Mouse (Mus musculus) layer of hippocampus, adult 9-10 months (tissue): ENCODE results near the gene Prkce.

Experiments used
- DNase-seq: peaks from one replicate; pipeline ENCODE4 v3.0.0; 2022; ENCODE audit warnings: low spot score

Prkce gene

DNA sequence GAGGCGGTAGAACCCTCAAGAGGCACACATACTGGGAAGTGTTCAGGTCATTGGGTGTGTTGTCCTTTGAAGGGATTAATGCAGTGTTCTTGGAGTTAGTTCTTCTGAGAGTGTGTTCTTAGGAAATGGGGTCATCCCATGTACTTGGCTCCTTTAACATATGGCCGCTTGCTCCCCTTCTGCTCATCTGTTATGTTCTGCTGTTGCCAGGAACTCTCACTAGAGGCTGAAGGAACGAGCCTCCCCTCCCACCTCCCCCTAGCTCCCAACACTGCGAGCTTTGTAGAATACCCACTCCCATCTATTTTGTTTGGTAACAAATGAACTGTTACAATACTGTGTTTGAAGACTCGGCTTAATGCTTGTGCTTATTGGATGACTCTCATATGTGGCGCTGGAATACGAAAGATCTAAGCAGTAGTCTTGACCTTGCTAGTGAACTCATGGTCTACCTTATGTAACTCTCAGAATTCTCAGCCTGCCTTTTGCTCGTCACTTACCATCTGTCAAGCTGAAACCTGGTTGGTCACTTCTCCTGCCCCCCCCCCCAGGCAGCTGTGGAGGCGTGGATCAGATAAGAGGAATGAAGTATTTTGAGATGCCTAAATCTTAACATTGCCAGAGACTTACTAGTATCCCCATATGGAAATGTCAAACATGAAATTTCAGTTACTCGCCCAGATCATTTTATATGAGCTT lies 58.1 kb downstream of the Prkce start:
- DNase-seq, result no peak

DNA sequence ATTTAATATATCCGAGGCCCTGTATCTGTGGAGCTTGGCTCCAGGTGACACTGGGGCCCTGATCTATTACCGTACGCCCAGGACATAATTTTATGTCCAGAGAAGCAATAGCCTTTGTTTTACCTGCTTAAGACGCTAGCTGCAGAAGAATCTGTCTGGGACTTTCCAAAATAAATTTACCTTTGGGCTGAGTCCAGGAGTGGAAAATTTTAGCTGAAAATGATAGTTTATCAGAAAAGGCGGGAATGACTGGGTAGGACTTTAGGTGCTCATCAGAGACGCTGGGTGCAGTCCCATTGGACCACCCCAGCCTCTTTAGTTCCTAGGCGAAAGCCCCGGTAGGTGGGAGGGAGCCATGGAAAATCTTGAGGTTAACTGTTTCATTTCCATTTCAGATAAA lies 58.6 kb downstream of the Prkce start:
- no peak for DNase-seq

DNA sequence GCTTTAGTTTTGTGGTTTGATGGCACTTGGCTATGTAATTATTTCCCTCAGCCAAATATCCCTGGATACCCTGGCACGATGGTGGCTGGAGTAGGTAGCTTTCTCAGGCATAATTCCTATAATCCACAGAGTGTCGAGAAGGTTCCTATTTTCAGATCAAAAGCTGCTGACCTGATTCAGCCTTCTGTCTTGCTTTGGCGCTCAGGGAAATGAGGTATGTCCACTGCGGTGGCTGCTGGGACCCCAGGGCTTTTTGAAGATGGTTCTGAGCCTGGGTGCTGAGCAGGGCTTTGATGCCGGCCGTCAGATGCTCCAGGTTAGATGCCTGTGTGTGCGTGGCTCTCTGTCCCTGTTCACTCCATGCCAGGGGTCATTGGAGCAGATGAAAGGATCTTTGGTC lies 59.0 kb downstream of the Prkce start:
- no peak for DNase-seq

DNA sequence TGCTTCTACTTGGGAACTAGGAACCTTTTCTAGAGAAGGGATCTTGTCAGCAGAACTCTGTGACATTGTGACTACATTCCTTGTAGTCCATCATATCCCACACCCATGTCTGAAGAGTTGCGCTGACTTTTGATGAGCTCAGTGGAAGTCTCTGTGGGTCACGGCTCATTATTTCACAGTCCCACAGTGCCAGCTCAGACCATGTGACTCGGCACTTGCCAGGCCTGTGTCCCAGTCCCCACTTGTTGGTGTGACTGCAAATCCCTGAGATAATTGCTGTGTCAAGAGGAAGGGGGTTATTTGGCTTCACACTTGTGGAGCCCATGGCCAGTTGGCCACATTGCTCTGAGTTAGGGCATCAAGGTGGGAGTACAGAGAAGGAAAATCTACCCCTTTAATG lies 59.8 kb downstream of the Prkce start:
- no peak for DNase-seq

DNA sequence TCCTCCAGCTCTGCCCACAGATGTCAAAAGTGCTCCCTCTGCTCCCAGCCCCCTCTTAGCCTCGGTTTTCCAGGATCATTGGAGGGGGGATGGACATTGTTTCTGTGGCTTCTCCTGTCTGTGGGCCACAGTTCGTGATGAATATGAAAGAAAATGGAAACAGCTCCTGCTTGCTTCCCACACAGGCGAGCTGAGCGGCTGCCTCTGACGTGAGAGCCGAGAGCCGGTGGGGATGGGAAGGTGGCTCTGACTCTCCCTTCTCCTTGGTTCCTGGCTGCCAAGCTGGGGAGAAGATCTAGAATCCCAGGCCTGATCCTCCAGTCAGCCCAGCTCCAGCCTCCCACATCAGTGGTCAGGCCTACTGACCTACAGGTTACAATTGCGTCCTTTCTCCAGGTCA lies 61.3 kb downstream of the Prkce start:
- DNase-seq, result no peak

DNA sequence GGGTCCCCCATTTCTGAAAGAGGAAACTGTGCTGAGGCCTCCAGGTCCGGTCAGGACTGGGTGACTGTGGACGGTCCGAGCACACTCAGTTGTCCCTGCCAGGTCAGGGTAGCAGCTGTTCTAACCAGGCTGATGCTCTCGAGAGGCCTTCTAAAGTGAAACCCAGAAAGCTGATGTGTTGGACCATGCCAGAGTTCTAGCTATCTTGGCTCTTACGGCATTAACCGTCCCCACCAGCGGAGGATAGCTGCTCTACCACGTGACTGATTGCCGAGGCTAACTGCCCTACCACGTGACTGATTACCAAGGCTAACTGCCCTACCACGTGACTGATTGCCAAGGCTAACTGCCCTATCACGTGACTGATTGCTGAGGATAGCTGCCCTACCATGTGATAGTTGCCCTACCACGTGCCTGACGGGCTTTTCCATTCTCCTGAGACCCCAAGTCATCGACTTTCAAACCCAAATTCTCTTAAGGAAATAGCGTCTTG lies 62.6 kb downstream of the Prkce start:
- no peak for DNase-seq

DNA sequence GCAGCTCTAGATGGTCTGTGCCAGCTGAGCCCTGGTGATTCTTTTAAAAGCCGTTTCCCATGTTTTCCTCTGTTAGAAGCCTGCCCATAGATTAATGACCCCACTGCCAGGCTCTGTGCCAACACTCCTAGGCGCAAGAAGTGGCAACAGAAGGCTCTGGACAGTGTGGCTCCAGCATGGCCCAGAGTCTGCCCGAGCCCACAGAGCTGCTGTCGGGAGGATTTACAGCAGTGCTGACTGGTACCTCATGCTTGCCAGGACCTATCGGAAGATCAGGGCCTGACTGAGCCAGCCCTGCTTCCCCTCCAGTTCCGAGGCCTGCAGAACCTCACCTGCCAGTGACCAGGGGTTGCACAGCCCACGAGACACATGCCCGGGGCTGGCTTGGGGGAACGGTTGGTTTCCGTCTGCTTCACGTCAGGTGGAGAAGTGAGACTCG lies 64.2 kb downstream of the Prkce start:
- DNase-seq, result no peak

DNA sequence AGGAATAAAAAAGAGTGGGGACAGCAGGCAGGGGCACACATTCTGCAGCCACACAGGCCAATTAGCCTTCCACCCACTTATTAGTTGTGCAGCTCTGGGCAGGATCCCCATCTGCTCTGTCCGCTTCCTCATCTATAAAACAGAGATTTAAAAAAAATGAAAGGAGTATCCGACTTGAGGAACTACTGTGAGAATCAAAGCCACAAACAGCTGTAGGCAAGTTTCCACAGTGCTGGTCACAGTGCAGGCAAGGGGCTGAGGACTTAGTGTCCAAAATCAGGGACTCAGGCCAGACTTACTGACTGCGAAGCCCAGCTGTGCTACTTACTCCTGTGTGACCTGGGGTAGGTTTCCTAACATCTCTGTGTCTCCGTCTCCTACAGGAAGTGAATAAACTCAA lies 64.7 kb downstream of the Prkce start:
- no peak for DNase-seq

DNA sequence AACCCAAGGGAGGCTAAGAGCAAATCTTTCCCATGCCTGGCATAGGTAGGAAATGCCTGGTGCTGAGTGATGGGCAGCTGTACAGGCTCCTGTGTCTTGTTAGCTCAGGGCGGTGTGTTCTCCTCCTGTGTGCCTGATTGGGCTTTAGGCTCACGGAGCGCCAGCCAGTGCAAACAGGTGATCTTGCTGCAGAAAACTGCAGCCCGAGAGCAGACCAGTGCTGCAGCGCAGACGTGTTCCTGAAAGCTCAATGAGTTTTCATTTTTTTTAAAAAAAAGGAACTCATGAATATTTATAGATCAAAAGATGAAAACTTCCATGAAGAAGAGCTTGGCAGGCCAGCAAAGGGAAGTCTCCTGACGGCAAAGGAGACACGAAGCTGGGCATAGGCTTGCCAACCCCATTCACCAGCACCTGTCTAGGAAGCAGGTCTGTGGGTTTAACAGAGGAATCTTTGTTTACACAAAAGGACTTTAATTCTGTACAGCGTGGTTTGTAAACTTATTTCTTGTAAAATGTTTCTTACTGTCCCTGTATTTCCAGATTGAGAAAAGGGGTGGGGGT lies 67.1 kb downstream of the Prkce start:
- no peak for DNase-seq

DNA sequence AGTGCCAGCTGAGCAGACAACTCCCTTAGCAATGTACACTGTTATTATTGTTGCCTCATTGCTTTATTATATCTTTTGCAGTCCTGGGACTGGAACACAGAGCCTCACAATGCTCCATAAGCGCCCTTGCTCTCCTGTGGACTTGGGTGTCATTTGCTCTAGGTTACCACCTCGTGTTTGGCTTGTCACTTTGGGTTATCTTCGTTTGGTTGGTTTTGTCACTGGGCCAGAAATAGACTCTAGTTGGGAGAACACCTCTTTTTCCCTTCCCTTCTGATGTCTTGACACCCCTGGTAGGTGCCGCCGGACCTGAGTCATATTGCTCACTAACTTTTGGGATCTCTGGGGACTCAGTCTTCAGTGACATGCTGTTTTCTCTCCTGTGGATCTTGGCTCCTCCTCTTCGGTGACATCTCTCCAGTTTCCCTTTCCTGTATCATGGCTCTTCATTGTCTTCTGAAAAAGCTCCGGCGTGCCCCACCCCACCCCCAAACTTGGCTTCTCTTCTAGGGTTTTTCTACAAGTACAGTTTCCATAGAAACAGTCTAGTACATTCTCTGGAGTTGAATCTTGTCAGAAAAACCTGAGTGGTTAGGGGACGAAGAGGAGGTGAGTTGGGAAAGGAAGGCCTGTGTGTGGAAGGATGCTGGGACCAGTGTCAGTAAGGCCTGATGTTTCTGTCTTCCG lies 68.6 kb downstream of the Prkce start:
- DNase-seq, result no peak

DNA sequence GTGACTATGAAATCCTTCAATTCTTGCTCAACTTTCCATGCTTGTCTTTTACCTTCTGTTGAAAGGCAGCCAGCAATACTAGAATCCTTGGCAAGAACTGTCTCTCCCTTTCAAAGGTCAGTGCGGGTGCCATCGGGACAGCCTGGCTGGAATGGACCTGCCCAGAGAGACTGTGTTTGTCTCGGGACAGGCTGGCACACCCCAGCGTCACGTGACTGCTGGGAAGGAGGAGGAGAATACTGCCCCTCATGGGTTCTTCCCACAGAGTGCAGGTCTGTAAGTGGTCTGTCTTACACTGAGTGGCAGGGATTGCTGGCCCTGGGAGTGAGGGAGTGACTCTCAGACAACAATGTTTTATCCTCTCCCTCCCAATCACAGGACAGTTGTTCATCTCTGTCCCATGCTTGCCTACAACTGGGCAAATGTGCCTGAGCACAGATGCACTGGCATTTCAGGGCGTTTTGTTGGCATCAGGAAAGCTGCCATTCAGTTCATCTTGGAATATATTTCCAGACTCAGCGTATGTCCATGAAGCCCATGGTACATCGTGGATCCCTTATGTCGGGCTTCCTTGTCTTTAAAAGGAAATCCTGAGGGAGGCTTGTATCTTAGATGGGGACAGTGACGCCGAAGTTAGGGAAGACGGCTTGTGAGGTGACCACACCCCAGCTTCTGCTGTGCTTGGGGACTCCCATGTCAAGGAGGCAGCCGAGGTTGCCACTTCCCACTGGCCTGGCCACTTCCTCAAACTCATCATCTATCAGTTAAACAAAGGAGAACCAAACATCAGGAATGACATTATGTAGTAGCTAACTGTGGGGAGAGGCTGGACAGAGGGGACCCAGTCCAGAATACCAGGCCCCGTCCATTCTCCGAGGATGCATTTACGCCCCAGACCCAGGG lies 69.5 kb downstream of the Prkce start:
- no peak for DNase-seq

DNA sequence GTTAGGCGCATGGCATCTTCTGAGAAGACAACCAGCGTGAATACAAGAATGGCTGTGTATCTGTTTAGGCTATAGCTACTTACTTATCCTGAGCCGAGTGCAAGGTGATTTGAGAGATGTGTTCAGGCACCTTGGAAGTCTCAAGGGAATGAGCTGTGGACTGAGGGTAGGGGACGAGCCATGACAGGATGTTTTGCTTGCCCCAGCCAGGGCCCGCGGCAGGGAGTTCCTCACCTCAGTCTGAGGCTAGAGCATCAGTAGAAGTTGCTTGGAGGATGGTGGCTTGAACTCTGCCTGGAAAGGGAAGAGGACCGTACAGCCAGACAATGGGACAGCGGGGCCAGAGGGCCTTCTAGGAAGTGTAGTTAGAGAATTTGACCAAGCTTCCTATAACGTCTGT lies 74.7 kb downstream of the Prkce start:
- DNase-seq, result no peak

DNA sequence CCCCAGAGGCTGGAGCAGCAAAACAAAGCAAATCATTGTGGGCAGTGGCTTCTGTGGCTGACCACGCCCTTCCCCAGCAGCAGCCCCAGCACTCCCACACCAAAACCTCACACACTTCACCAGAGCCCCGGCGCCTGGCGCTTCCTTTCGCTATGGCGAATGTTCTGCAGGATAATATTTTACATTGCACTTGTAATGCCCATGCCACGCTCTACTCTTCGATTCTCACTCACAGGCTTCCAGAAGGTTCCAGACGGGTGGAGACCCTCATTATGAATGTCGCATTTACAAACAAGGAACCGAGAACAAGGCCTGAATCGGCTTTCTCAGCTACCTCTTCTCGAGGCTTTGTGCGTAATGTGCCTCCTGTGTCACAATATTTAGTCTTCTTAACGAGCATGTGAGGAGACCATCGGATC lies 75.5 kb downstream of the Prkce start:
- DNase-seq, result no peak

DNA sequence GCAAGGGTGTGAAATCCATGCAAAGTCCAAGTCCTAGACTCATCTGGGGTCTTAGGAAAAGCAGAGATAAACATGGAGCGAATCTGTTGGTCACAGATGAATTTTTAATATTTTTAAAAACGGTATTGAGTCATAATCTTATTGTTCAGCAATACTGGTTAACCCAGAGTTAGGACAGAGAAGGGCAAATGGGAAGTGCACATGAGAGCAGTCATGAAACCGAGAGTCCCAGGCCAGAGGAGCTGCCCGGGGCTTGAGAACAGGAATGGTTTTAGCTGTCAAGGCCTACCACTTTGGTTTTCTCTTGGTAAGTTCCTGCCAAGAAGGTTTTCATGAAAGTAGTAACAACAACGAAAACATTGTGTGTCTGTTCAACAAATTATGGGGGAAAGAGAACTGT lies 76.8 kb downstream of the Prkce start:
- DNase-seq, result no peak

DNA sequence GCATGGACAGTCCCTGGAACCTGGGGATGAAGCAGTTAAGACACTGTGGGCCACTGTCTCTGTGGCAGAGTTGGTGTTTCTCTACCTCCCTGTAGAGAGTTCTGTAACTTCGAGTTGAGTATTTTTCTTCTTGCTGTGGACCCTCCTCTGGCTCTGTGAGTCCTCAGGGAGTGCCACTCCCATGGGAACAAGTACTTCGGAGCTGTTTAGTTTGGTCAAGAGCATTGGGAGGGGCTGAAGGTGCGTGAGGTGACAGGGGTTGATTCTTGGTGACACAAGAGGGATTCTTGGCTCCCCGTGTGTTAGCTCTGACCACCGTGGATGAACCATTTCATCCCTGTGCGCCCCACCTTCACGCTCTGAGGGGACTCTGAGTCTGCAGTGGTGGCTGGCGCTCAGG lies 81.2 kb downstream of the Prkce start:
- no peak for DNase-seq

DNA sequence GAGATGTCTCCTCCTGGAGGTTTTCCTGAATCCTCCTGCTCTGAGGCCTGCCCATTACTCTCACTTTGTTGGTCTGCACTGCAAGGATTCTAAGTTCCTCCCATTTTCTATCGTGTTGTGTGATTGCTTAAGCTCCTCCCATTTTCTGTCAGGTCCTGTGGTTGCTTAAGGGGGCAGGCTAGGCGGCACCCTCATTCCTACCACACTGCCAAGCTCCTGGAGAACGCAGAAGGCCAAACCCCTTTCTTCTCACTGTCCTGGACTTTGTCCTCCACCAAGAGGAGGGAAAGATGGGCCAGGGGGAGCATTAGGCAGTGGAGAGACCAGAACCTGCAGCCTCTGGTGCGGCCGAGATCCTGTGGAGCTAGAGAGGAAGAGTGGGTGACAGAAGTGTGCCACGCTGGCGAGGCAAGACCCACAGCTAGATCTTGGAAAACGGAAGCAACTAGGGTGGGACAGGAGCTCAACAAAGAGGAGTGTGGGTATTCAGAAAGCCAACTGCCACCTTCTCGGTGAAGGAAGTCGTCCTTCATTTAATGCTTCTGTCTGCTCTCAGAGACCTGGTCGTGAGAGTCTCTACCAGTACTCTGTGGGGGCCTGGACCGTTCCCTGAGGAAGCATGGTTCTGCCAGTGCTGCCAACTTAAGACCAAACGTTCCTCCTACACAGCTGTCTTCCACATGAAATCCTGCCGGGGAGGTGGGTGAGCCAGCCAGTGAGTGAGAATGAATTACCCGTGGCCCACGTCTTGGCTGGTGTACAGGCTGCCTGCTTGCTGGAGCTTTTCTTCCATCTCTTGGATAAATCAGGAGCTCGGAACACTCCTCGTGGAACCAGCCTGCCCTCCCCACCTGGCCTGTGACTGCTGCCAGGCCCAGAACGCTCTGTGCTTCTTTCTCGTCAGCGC lies 82.2 kb downstream of the Prkce start:
- DNase-seq, result peak; percentile 78

DNA sequence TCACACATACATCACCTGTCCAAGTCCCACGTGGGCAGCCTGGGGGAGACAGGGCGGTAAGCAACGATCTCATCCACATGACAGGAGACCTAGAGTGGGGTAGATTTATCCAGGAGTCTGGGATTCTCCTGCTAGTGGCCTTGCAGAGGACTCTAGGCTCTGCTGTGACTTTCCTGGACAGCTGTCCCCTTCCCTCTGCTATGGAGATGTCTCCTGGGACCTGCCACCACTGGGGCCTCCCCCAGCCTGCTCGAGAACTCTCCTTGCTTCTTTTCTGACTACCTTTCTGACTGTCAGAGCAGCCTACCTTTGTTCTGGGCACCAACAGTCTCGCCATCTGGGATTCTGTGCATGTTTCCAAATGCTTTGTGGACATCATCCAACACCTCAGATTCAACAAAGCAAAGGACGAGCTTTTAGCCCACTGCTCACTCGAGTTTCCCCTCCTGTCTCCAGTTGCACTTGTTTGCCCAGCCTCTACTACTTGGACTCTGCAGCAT lies 82.9 kb downstream of the Prkce start:
- peak; percentile 55 for DNase-seq

DNA sequence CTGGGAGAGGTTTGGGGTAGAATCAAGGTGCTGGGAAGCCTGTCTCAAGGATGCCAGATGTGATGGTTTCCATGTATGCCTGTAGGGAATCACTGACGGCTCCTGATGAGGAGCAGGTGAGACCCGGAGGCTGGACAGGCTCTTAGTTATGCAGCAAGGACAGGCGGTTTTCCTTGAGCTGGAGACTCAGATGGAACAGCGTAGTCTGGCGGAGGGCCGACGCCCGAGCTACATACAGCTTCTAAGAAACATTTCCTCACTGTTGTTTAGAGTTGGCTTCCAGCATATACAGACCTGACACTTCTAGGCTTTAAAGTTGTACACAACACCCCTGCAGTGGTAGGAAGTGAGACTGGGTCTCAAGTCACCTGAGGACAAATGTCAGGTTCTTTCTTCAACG lies 86.3 kb downstream of the Prkce start:
- DNase-seq, result no peak

DNA sequence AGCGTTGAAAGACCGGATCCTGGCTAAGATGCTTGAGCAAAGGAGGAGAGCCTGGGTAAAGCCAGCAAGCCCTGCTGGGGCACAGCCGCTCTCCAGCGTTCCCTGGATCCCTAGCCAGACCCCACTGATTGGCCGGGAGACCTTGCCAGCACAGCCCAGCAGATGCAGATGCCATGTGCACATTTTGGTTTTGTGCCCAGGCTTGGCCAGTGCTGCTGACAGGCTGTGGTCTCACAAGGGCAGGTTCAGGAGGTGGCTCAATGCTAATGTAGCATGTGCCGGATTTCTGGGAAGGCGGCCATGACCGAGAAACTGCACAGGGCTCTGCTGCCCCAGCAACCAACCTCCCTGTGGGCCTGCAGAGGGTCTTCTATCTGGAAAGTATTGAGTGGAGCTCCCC lies 86.7 kb downstream of the Prkce start:
- peak; percentile 59 for DNase-seq

DNA sequence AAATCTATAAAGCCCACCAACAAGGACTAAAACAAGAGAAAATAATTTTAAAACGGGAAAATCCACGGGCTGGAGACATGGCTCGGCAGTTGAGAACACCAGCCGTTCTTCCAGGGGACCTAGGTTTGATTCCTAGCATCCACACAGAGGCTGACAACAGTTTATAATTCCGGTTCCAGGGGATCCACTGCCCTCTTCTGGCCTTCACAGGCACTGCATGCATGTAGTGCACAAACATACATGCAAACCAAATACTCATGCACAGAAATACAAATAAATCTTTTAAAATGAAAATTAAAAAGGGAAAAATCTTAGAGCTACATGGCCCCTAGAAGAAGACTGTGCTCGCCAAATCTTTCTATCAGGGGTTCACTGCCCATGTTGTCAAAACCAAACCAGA lies 87.4 kb downstream of the Prkce start:
- DNase-seq, result no peak

DNA sequence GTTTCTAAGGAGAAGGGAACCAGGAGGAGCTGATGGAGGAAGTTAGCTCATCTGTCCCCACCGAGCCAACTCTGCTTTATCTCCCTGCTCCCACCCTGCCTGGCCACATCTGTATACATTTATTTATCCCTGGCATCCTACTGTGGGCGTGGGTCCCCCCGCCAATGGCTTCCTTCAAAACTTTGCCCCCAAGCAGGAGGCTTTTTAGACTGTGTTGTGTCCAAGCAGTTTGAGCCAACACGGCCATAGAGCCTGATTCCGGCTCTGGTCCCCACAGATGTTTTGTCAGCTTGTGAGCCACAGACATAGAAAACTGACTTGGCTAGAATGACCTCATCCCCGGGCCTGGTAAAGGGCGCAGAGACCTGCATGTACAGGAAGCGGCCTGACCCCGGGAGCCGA lies 89.1 kb downstream of the Prkce start:
- DNase-seq, result no peak
